9 mouse cellular contexts compared by ENCODE assay signal in genomic region chr15:84972860-84973543, GRCm38 (mm10). TPM values are rescaled to one million over a fixed set of nuclear protein-coding genes. Genes with fewer than 3 reads are reported as not detected.
A peak's percentile ranks its signal among the peaks of the same experiment; 100 is the strongest.
DNase-seq lines count a peak whose midpoint lies in the region; ATAC-seq and TF ChIP-seq lines count a peak whose summit lies in the region.
"Had no signal": no experiment of that assay in that cellular context is flagged by ENCODE, and none has a peak within 500 bp of the region (broad histone marks: within the 10 kb centered on the region; RNA-seq: fewer than 3 reads in every experiment).

No protein-coding gene starts in this region.

- intact Hi-C loops in heart, adult 2 months (cut with DNase I): no loop called here
- intact Hi-C loops in heart, postnatal 36 days (cut with DNase I): no loop called here

- no peak for TF ChIP-seq EP300 in heart, adult 2 months (IDR thresholded peaks at IDR 0.05; ENCODE audit: insufficient read depth, low read depth, low read length)
- TF ChIP-seq EP300 in liver, postnatal 0 days (IDR thresholded peaks at IDR 0.05; ENCODE audit: low read depth): no peak

- WGBS in heart, adult 2 months: 82% methylated on average over 8 of the region's 8 CpGs
- WGBS in cerebellum, adult 2 months: 24% methylated on average over 8 of the region's 8 CpGs
- WGBS in hindbrain, embryonic 13.5 days: 48% methylated on average over 8 of the region's 8 CpGs
- 72% methylated on average over 8 of the region's 8 CpGs for WGBS in liver, postnatal 0 days (ENCODE audit: insufficient replicate concordance)

- ATAC-seq in hindbrain, embryonic 13.5 days (ENCODE audit: low FRiP score): peak; percentile 32; the same call in 1 of the 2 replicates
- peak; percentile 66 for ATAC-seq in liver, postnatal 0 days

- H3K4me2 ChIP-seq in hindbrain, embryonic 13.5 days: no peak overlapping the region
- no peak overlapping the region for H3K4me2 ChIP-seq in liver, postnatal 0 days (ENCODE audit: low read depth, low read length)

- no peaks in the 10 kb centered on the region for H3K27me3 ChIP-seq in heart, adult 2 months (ENCODE audit: control insufficient read depth, insufficient read depth, low read length)
- H3K27me3 ChIP-seq in cerebellum, adult 2 months (ENCODE audit: control insufficient read depth, insufficient read depth, low read length): no peaks in the 10 kb centered on the region
- no peaks in the 10 kb centered on the region for H3K27me3 ChIP-seq in hindbrain, embryonic 13.5 days
- no peaks in the 10 kb centered on the region for H3K27me3 ChIP-seq in liver, postnatal 0 days (ENCODE audit: insufficient read depth, low read length)

- no peaks in the 10 kb centered on the region; the same call in 1 of the 2 replicates for H3K79me2 ChIP-seq in heart, adult 2 months (replicated peaks; ENCODE audit: control insufficient read depth, insufficient read depth, low read length)

- H3K36me3 ChIP-seq in heart, adult 2 months (ENCODE audit: control insufficient read depth, insufficient read depth, low read length): no peaks in the 10 kb centered on the region
- H3K36me3 ChIP-seq in hindbrain, embryonic 13.5 days: peaks cover 5% of the 10 kb centered on the region
- no peaks in the 10 kb centered on the region for H3K36me3 ChIP-seq in liver, postnatal 0 days (replicated peaks; ENCODE audit: insufficient read depth, low read length)

- H3K9ac ChIP-seq in heart, adult 2 months (ENCODE audit: low read depth, low read length): no peak overlapping the region
- no peak overlapping the region; the same call in 1 of the 2 replicates for H3K9ac ChIP-seq in hindbrain, embryonic 13.5 days
- no peak overlapping the region for H3K9ac ChIP-seq in liver, postnatal 0 days (replicated peaks)

- TF ChIP-seq POLR2A in heart, adult 2 months (IDR thresholded peaks at IDR 0.05; ENCODE audit: insufficient read depth, low read depth, low read length): no peak
- no peak for TF ChIP-seq POLR2A in cerebellum, adult 2 months (IDR thresholded peaks at IDR 0.05; ENCODE audit: borderline replicate concordance, insufficient read depth, low read length)

- TF ChIP-seq CTCF in heart, adult 2 months (IDR thresholded peaks at IDR 0.05): peak; percentile 41
- no peak for TF ChIP-seq CTCF in cerebellum, adult 2 months (IDR thresholded peaks at IDR 0.05; ENCODE audit: borderline replicate concordance, insufficient read depth, low read depth, low read length)
- no peak for TF ChIP-seq CTCF in liver, postnatal 0 days (IDR thresholded peaks at IDR 0.05; ENCODE audit: low read depth)

- no peaks in the 10 kb centered on the region for H3K9me3 ChIP-seq in hindbrain, embryonic 13.5 days
- H3K9me3 ChIP-seq in liver, postnatal 0 days (ENCODE audit: low read length): no peaks in the 10 kb centered on the region

- no peak overlapping the region for H3K4me3 ChIP-seq in heart, adult 2 months
- H3K4me3 ChIP-seq in cerebellum, adult 2 months (replicated peaks; ENCODE audit: insufficient read depth, low read depth, low read length): no peak overlapping the region
- no peak overlapping the region for H3K4me3 ChIP-seq in hindbrain, embryonic 13.5 days
- no peak overlapping the region for H3K4me3 ChIP-seq in liver, postnatal 0 days (ENCODE audit: low read depth, low read length)

- H3K27ac ChIP-seq in heart, adult 2 months: no peak overlapping the region
- H3K27ac ChIP-seq in cerebellum, adult 2 months (ENCODE audit: insufficient read depth, low read length): peak overlapping the region; percentile 38; the same call in 1 of the 2 replicates
- no peak overlapping the region; the same call in 1 of the 2 replicates for H3K27ac ChIP-seq in hindbrain, embryonic 13.5 days
- no peak overlapping the region for H3K27ac ChIP-seq in liver, postnatal 0 days (ENCODE audit: low read depth)

- H3K4me1 ChIP-seq in heart, adult 2 months (ENCODE audit: control insufficient read depth, insufficient read depth, low read length): peaks cover 4% of the 10 kb centered on the region; the same call in 1 of the 2 replicates
- peaks cover 41% of the 10 kb centered on the region for H3K4me1 ChIP-seq in cerebellum, adult 2 months (ENCODE audit: control insufficient read depth, insufficient read depth, low read length)
- H3K4me1 ChIP-seq in hindbrain, embryonic 13.5 days (replicated peaks): peaks cover 50% of the 10 kb centered on the region
- 0 out of 2 replicates have a peak, but pooled peaks cover 2% of the 10 kb centered on the region for H3K4me1 ChIP-seq in liver, postnatal 0 days (ENCODE audit: insufficient read depth)

- no peak for DNase-seq in heart, adult 2 months
- no peak for DNase-seq in heart, postnatal 36 days
- DNase-seq in cerebellum, adult 2 months: peak; percentile 56 to 65
- no peak for DNase-seq in liver, postnatal 0 days
- no peak for DNase-seq in ovary, postnatal 36 days (ENCODE audit: low spot score)
- DNase-seq in right cerebral cortex, postnatal 4 days: no peak
- no peak for DNase-seq in lung, adult 18-20 months
- DNase-seq: gastrocnemius, postnatal 14 days had no signal

RNA-seq across cellular contexts. Expression of gene 5031439G07Rik, which starts 15.3 kb away (rescaled TPM):
- total RNA-seq in heart, adult 2 months (2021): 10 to 100 TPM; 28.9 to 36.1 TPM
- polyA plus RNA-seq in heart, adult 2 months (2012; rRNA removed): 13.1 and 15.8 TPM in 2 replicates
- 10 to 100 TPM; 25.7 to 29.2 TPM for total RNA-seq in heart, postnatal 36 days (2021)
- 100 and 116 TPM in 2 replicates for polyA plus RNA-seq in cerebellum, adult 2 months (2012; rRNA removed)
- 17.7 and 18.4 TPM in 2 replicates for polyA plus RNA-seq in hindbrain, embryonic 13.5 days (2015; fragmentation: Nextera tagmentation; extraction: Ambion mirVana)
- 4.0 and 5.0 TPM in 2 replicates for polyA plus RNA-seq in liver, postnatal 0 days (2015; fragmentation: Nextera tagmentation; extraction: Ambion mirVana)

RNA-seq across cellular contexts. Expression of gene Upk3a, which starts 43.9 kb away (rescaled TPM):
- total RNA-seq in heart, adult 2 months (2021): not detected
- 0.39 TPM in 1 of 2 replicates, not detected in the other for polyA plus RNA-seq in heart, adult 2 months (2012; rRNA removed)
- not detected for total RNA-seq in heart, postnatal 36 days (2021)
- polyA plus RNA-seq in cerebellum, adult 2 months (2012; rRNA removed): 0.20 and 0.22 TPM in 2 replicates
- 0.26 and 0.66 TPM in 2 replicates for polyA plus RNA-seq in hindbrain, embryonic 13.5 days (2015; fragmentation: Nextera tagmentation; extraction: Ambion mirVana)
- not detected in 2 replicates for polyA plus RNA-seq in liver, postnatal 0 days (2015; fragmentation: Nextera tagmentation; extraction: Ambion mirVana)
- total RNA-seq: gastrocnemius, postnatal 14 days had no signal

RNA-seq across cellular contexts. Expression of gene Nup50, which starts 49.8 kb away (rescaled TPM):
- total RNA-seq in heart, adult 2 months (2021): 10 to 100 TPM; 15.5 to 16.6 TPM
- 3.8 and 5.5 TPM in 2 replicates for polyA plus RNA-seq in heart, adult 2 months (2012; rRNA removed)
- total RNA-seq in heart, postnatal 36 days (2021): 10 to 100 TPM; 14.9 to 17.2 TPM
- polyA plus RNA-seq in cerebellum, adult 2 months (2012; rRNA removed): 17.5 and 18.9 TPM in 2 replicates
- 31.6 and 31.9 TPM in 2 replicates for polyA plus RNA-seq in hindbrain, embryonic 13.5 days (2015; fragmentation: Nextera tagmentation; extraction: Ambion mirVana)
- polyA plus RNA-seq in liver, postnatal 0 days (2015; fragmentation: Nextera tagmentation; extraction: Ambion mirVana): 13.9 and 15.2 TPM in 2 replicates

RNA-seq across cellular contexts. Expression of gene Gm29666, which starts 53.2 kb away (rescaled TPM):
- total RNA-seq in heart, adult 2 months (2021): under 1 TPM; 0.11 to 0.13 TPM
- polyA plus RNA-seq in heart, adult 2 months (2012; rRNA removed): 0.16 and 0.29 TPM in 2 replicates
- under 1 TPM; 0.11 to 0.17 TPM for total RNA-seq in heart, postnatal 36 days (2021)
- 1.9 and 2.2 TPM in 2 replicates for polyA plus RNA-seq in cerebellum, adult 2 months (2012; rRNA removed)
- 0.82 and 0.98 TPM in 2 replicates for polyA plus RNA-seq in hindbrain, embryonic 13.5 days (2015; fragmentation: Nextera tagmentation; extraction: Ambion mirVana)
- polyA plus RNA-seq in liver, postnatal 0 days (2015; fragmentation: Nextera tagmentation; extraction: Ambion mirVana): 0.07 and 0.13 TPM in 2 replicates

RNA-seq across cellular contexts. Expression of gene Fam118a, which starts 55.7 kb away (rescaled TPM):
- total RNA-seq in heart, adult 2 months (2021): 1 to 10 TPM; 6.1 to 6.3 TPM
- polyA plus RNA-seq in heart, adult 2 months (2012; rRNA removed): 4.7 and 6.3 TPM in 2 replicates
- 1 to 10 TPM; 7.1 to 7.2 TPM for total RNA-seq in heart, postnatal 36 days (2021)
- polyA plus RNA-seq in cerebellum, adult 2 months (2012; rRNA removed): 17.1 and 17.4 TPM in 2 replicates
- polyA plus RNA-seq in hindbrain, embryonic 13.5 days (2015; fragmentation: Nextera tagmentation; extraction: Ambion mirVana): 26.7 and 30.4 TPM in 2 replicates
- 2.9 and 4.2 TPM in 2 replicates for polyA plus RNA-seq in liver, postnatal 0 days (2015; fragmentation: Nextera tagmentation; extraction: Ambion mirVana)

Comparison
In these comparisons a context has a peak if more than half of its experiments do, and no peak if none do; other contexts are left out.
1. DNase-seq: peak in cerebellum, adult 2 months (2 of 2); none in heart, adult 2 months (0 of 2), heart, postnatal 36 days (0 of 2), liver, postnatal 0 days (single experiment), ovary, postnatal 36 days (single experiment), right cerebral cortex, postnatal 4 days (single experiment) and lung, adult 18-20 months (0 of 2).